Mouse (Mus musculus) ES-E14 (cell line): ENCODE data around the gene Dapk2. TPM values are rescaled to one million over a fixed set of nuclear protein-coding genes. Genes with fewer than 3 reads are reported as not detected.

Experiments
- DNase-seq: peaks from one replicate; pipeline ENCODE4 v3.0.0-alpha.2; 2013; ENCODE audit warnings: low read depth, low spot score
- H3K27ac ChIP-seq: 2 replicates; pipeline ENCODE4 v1.5.1; 2012; ENCODE audit warnings: low read depth, mild to moderate bottlenecking, low read length, moderate library complexity, mixed read lengths; ENCODE audit not compliant: poor library complexity, insufficient read depth, severe bottlenecking
- H3K36me3 ChIP-seq: 2 replicates; pipeline ENCODE4 v1.6.1; 2012; ENCODE audit warnings: mild to moderate bottlenecking, low read length, moderate library complexity, mixed read lengths; ENCODE audit not compliant: control insufficient read depth, poor library complexity, insufficient read depth, severe bottlenecking
- H3K4me1 ChIP-seq, 2 experiments: fragments of 150-350 bp in 1 of 2; sonication (generic) in 1 of 2; 2 replicates each; pipeline ENCODE4 v1.6.1; 2012; ENCODE audit warnings: low read length in 2 of 2, mild to moderate bottlenecking in 1 of 2, mixed read lengths in 1 of 2; ENCODE audit not compliant: control insufficient read depth in 2 of 2, insufficient read depth in 2 of 2, poor library complexity in 1 of 2
- H3K4me3 ChIP-seq, 2 experiments: fragments of 150-350 bp in 1 of 2; sonication (generic) in 1 of 2; 2 replicates each; pipeline ENCODE4 v1.5.1; 2012; ENCODE audit warnings: low read length in 2 of 2, low read depth in 1 of 2, mild to moderate bottlenecking in 1 of 2, mixed read lengths in 1 of 2; ENCODE audit not compliant: insufficient read depth in 1 of 2, poor library complexity in 1 of 2, severe bottlenecking in 1 of 2
- H3K9ac ChIP-seq: 2 replicates; pipeline ENCODE4 v1.6.1; 2012; ENCODE audit warnings: low read depth, mild to moderate bottlenecking, low read length, mixed read lengths; ENCODE audit not compliant: poor library complexity, insufficient read depth, severe bottlenecking
- H3K9me3 ChIP-seq: fragments of 150-350 bp; sonication (generic); 2 replicates; pipeline ENCODE4 v1.6.1; 2012; ENCODE audit warnings: low read depth, mild to moderate bottlenecking, low read length; ENCODE audit not compliant: control insufficient read depth, insufficient read depth
- CHD2 ChIP-seq: IDR thresholded peaks from 2 replicates; pipeline ENCODE4 v1.6.1; 2014; ENCODE audit warnings: mild to moderate bottlenecking, low read depth, low read length, inconsistent platforms
- HCFC1 ChIP-seq: IDR thresholded peaks from 2 replicates; pipeline ENCODE4 v1.6.1; 2012; ENCODE audit warnings: low read length, inconsistent platforms, borderline replicate concordance; ENCODE audit not compliant: insufficient read depth
- MAFK ChIP-seq: IDR thresholded peaks from 2 replicates; pipeline ENCODE4 v1.6.1; 2014; ENCODE audit warnings: mild to moderate bottlenecking, low read depth, low read length, inconsistent platforms; ENCODE audit not compliant: insufficient read depth
- ZC3H11A ChIP-seq: IDR thresholded peaks from 2 replicates; pipeline ENCODE4 v1.6.1; 2012; ENCODE audit warnings: low read depth, mild to moderate bottlenecking, inconsistent platforms, low read length, borderline replicate concordance
- ZNF384 ChIP-seq: IDR thresholded peaks from 2 replicates; pipeline ENCODE4 v1.6.1; 2012; ENCODE audit warnings: low read depth, low read length, inconsistent platforms
- in situ Hi-C, 2 experiments: fragments of 600-800 bp; cut with MboI; formaldehyde crosslinking; loops; one replicate each; pipeline ENCODE4 v1.15.1; 2025; ENCODE audit warnings: low sequenced_read_pairs in 2 of 2, inconsistent platforms in 1 of 2; ENCODE audit not compliant: unreplicated experiment in 2 of 2
- total RNA-seq: library from RNA; depleted of rRNA; stranded (reverse); fragments of 300-350 nt; gene quantifications from 2 replicates; pipeline ENCODE4 v1.2.3, GENCODE M21; 2012

The Dapk2 gene
- total RNA-seq, 1 experiment = 1.2 TPM

DNA sequence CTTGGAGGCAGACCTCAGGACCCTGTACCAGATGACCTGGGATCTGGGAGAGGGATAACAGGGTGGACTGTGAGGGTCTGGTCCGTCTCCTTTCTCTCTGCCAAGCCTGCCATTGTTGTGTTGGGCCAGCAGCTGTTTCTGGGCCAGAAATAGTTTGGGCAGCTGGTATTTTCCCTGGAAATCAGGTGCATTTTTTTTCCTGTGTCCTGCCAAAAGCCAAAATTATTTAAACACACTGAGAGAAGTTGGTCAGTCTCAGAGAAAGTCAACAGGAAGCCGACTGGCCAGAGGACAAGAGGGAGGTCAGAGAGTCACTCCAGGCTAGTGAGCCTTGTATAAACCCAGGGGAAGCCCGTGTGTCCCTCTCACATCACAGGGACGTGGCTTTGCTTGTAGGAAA, 87.7 kb downstream of the Dapk2 start:
- Histone ChIP-seq H3K4me1 (peaks cover 0 to 4% of the 10 kb centered on the region in 2 experiments; a peak in 1 of 4 replicates), H3K9me3 (no peaks in the 10 kb centered on the region), H3K4me3 (no peak overlapping the region), H3K9ac (no peak overlapping the region), H3K36me3 (no peaks in the 10 kb centered on the region), H3K27ac (no peak overlapping the region)
- DNase-seq = no peak
- TF ChIP-seq MAFK = no peak
- no peak for TF ChIP-seq HCFC1
- TF ChIP-seq CHD2 = no peak
- TF ChIP-seq ZNF384 = no peak
- TF ChIP-seq ZC3H11A = no peak
- in situ Hi-C loops = no loop called here

DNA sequence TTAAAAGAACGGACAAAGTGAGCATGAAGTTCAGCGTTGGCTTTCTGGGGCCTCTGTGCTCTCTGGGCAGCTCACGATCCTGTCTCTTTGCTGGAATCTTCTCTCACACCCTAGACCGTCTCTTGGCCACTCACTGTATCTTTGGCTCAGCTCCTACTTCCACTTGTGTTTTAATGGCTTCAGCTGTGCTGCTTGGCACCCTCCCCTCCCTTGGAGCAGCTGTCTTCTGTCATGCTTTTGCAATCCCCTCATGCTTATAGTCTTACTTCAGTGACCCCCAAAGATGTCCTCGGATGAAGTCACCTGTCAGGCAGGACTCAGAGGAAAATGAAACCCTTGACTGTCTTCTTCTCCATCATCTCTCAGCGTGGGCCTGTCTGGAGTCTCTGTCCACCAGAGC, 91.3 kb downstream of the Dapk2 start:
- Histone ChIP-seq H3K27ac (no peak overlapping the region), H3K4me1 (peaks cover 0 to 4% of the 10 kb centered on the region in 2 experiments; a peak in 1 of 4 replicates), H3K9me3 (no peaks in the 10 kb centered on the region), H3K4me3 (no peak overlapping the region), H3K36me3 (no peaks in the 10 kb centered on the region), H3K9ac (no peak overlapping the region)
- in situ Hi-C loops = no loop called here
- DNase-seq = no peak
- TF ChIP-seq ZNF384 (no peak), CHD2 (no peak), ZC3H11A (no peak), HCFC1 (no peak), MAFK (no peak)

DNA sequence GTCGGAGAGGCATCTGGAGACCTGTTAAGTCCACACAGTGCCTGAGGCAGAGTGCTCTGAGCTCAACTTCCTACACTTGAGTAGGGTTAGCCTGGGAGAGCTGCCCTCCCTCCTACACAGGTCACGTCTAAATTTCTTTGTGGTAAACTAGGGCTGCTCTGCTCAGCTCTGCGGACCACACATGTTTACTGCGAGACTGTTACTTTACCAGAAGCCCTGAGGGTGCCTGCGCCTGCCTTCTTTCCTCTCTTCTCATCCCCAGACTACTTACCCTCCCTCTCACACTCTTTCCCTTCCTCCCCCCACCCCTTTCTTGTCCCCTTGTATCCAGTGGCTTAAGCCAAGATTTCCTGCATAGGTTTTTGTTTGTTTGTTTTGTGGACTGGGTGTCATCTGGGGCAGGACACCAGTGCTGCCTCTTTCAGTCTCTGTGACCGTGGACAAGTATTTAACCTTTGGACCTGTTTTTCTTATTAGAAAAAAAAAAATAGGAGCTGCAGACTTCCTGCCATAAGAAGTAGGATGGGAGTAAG, 93.2 kb downstream of the Dapk2 start:
- Histone ChIP-seq H3K9me3 (no peaks in the 10 kb centered on the region), H3K27ac (no peak overlapping the region), H3K36me3 (no peaks in the 10 kb centered on the region), H3K4me3 (no peak overlapping the region), H3K9ac (no peak overlapping the region), H3K4me1 (peaks cover 0 to 4% of the 10 kb centered on the region in 2 experiments; a peak in 1 of 4 replicates)
- in situ Hi-C loops = no loop called here
- TF ChIP-seq CHD2 = no peak
- TF ChIP-seq MAFK = no peak
- no peak for TF ChIP-seq HCFC1
- no peak for TF ChIP-seq ZC3H11A
- no peak for TF ChIP-seq ZNF384
- no peak for DNase-seq

DNA sequence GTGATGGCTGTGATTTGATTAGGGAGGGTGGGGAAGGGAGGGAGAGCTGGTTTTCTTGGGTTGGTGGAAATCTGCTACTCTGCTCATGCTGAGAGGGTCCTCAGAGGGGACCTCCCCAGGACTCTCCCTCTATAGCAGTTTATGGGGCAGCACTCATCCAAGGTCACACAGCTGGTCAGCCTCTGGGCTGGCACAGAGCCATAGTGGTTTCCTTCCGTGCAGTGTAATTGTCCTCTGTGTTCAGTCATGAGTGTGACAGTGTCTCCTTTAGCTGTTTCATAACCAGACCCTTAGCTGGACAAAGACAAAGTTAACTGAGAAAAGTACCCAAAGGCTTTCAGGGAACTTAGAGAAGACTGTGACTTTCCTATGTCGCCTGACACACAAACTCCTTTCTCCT, 103.7 kb downstream of the Dapk2 start:
- H3K4me1 ChIP-seq = peaks cover 0 to 4% of the 10 kb centered on the region in 2 experiments; a peak in 2 of 4 replicates
- H3K9me3 ChIP-seq = no peaks in the 10 kb centered on the region
- no peak for TF ChIP-seq MAFK
- no peak for TF ChIP-seq HCFC1
- no peak for TF ChIP-seq CHD2
- TF ChIP-seq ZC3H11A = no peak
- TF ChIP-seq ZNF384 = no peak
- no peak for DNase-seq
- no peaks in the 10 kb centered on the region for H3K36me3 ChIP-seq
- no peak overlapping the region for H3K9ac ChIP-seq
- in situ Hi-C loops = no loop called here
- no peak overlapping the region for H3K27ac ChIP-seq
- H3K4me3 ChIP-seq = no peak overlapping the region
